Mouse (Mus musculus) adrenal gland, postnatal 10 days (tissue): ENCODE results near the gene Pgm2l1. TPM values are rescaled to one million over a fixed set of nuclear protein-coding genes. Genes with fewer than 3 reads are reported as not detected.

Source experiments
- DNase-seq: peaks from one replicate; pipeline ENCODE4 v3.0.0; 2021; ENCODE audit warnings: mixed read lengths
- long read RNA-seq, 2 experiments: library from polyadenylated mRNA; stranded (forward); transcript quantifications; one replicate each; pipeline ENCODE4 v2.0.0; 2021
- total RNA-seq, 2 experiments: library from RNA; stranded (reverse); gene quantifications; 2 replicates each; pipeline ENCODE4 v1.2.3; 2021

Gene Pgm2l1
- total RNA-seq = 10 to 100 TPM in 1 of 2 experiments, 1 to 10 TPM in 1; 8.5 to 12.8 TPM
- long read RNA-seq, experiment 1, full-length matches to known transcripts = 4 of 6 reads
- long read RNA-seq, experiment 1, partial matches to known transcripts = 1 of 6 reads
- long read RNA-seq, experiment 1, other reads (novel, unspliced or antisense) = 1 of 6 reads
- long read RNA-seq, experiment 2, full-length matches to known transcripts = 2 of 4 reads
- long read RNA-seq, experiment 2, partial matches to known transcripts = 1 of 4 reads
- long read RNA-seq, experiment 2, other reads (novel, unspliced or antisense) = 1 of 4 reads

GRCm38 (mm10) chr7:100227158-100227875, at the start of gene Pgm2l1:
Pgm2l1 (plus strand) TSS chr7:100227394.
- peak; percentile 98 for DNase-seq

GRCm38 (mm10) chr7:100178016-100178890, 48.9 kb upstream of the Pgm2l1 start:
- DNase-seq = peak; percentile 71

- peak; percentile 14 for DNase-seq
Observed at GRCm38 (mm10) chr7:100178891-100179233, 48.3 kb upstream of the Pgm2l1 start.

- DNase-seq = no peak
Observed at GRCm38 (mm10) chr7:100179394-100179793, 47.8 kb upstream of the Pgm2l1 start.

GRCm38 (mm10) chr7:100179836-100180407, 47.3 kb upstream of the Pgm2l1 start:
- DNase-seq = no peak

- DNase-seq = no peak
Observed at GRCm38 (mm10) chr7:100181176-100181575, 46.0 kb upstream of the Pgm2l1 start.

GRCm38 (mm10) chr7:100181614-100182013, 45.6 kb upstream of the Pgm2l1 start:
- no peak for DNase-seq

GRCm38 (mm10) chr7:100182388-100182787, 44.8 kb upstream of the Pgm2l1 start:
- DNase-seq = no peak

GRCm38 (mm10) chr7:100187601-100188000, 39.6 kb upstream of the Pgm2l1 start:
- DNase-seq = peak; percentile 65

- DNase-seq = no peak
Observed at GRCm38 (mm10) chr7:100190167-100190566, 37.0 kb upstream of the Pgm2l1 start.

- peak; percentile 81 for DNase-seq
Observed at GRCm38 (mm10) chr7:100190778-100191177, 36.4 kb upstream of the Pgm2l1 start.

GRCm38 (mm10) chr7:100201191-100201590, 26.0 kb upstream of the Pgm2l1 start:
- DNase-seq = no peak

- DNase-seq = peak; percentile 36
Observed at GRCm38 (mm10) chr7:100203616-100204015, 23.6 kb upstream of the Pgm2l1 start.

GRCm38 (mm10) chr7:100204871-100205270, 22.3 kb upstream of the Pgm2l1 start:
- no peak for DNase-seq

- no peak for DNase-seq
Observed at GRCm38 (mm10) chr7:100206144-100206543, 21.1 kb upstream of the Pgm2l1 start.

- peak; percentile 28 for DNase-seq
Observed at GRCm38 (mm10) chr7:100207886-100208285, 19.3 kb upstream of the Pgm2l1 start.

- no peak for DNase-seq
Observed at GRCm38 (mm10) chr7:100214310-100214709, 12.9 kb upstream of the Pgm2l1 start.

GRCm38 (mm10) chr7:100215116-100215732, 12.0 kb upstream of the Pgm2l1 start:
- DNase-seq = no peak

- DNase-seq = no peak
Observed at GRCm38 (mm10) chr7:100215976-100216375, 11.2 kb upstream of the Pgm2l1 start.

GRCm38 (mm10) chr7:100216601-100217565, 10.3 kb upstream of the Pgm2l1 start:
- DNase-seq = no peak
